Mouse (Mus musculus) spleen, adult 2 months (tissue): Measurements from ENCODE around the gene Gm5737.

Source experiments
- CTCF ChIP-seq: fragments of 200-500 bp; IDR thresholded peaks from 2 replicates; pipeline ENCODE4 v1.5.1; 2011; ENCODE audit warnings: mild to moderate bottlenecking, inconsistent platforms; ENCODE audit not compliant: insufficient read depth, insufficient read length, insufficient replicate concordance; ENCODE audit errors: extremely low read depth
- POLR2A ChIP-seq: fragments of 200-500 bp; IDR thresholded peaks from 2 replicates; pipeline ENCODE4 v1.6.1; 2011; ENCODE audit warnings: low read depth, low read length, inconsistent platforms

DNA sequence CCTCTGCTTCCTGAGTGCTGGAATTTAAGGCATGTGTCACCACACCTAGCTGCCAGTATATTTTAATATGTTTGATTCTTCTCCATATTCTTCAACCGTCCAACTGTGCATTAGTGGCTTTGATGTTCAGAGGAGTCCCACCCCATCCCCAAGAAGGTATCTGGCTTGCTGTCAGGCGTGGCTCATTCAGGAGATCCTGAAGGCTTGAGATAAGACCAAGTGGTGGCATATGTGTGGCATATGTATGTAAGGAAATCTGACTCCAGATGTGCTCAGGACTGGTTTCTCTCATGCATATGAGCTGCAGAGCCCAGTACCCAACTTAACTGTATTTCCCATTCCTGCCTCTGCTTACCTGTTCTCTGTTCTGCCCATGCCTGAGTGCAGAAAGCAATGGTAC, 34.2 kb upstream of the Gm5737 start:
- TF ChIP-seq POLR2A (no peak), CTCF (no peak)
